Mouse (Mus musculus): ENCODE results near the gene Lrrc75b.

DNA sequence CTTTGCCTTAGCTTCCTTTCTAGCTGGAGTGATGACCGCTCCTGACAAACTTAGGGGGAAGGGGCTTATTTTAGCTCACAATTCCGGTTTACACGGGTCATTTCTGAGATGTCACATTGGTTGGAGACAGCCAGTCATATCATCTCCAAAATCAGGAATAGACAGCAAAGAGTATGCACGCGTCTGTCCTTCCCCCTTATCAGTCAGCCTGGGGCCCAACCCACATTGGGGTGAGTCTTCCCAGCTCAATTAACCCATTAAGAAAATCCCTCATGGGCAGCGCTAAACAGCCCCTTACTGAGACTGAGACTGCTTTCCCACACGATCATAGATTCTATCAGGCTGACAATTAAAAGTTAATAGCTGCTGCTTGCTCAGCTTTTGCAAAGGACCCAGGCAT is 45.8 kb downstream of the Lrrc75b start:
- TF ChIP-seq EP300 (IDR thresholded peaks at IDR 0.05; ENCODE audit: low read depth) (no peak), CTCF (IDR thresholded peaks at IDR 0.05; ENCODE audit: low read depth) (no peak)

All from liver, embryonic 14.5 days (tissue).